ENCODE assay signal across 17 mouse cellular contexts in genomic region chr6:6279646-6280045, GRCm38 (mm10).
DNase-seq lines count a peak whose midpoint lies in the region; ATAC-seq and TF ChIP-seq lines count a peak whose summit lies in the region.
"Had no signal": no experiment of that assay in that cellular context is flagged by ENCODE, and none has a peak within 500 bp of the region (broad histone marks: within the 10 kb centered on the region; RNA-seq: fewer than 3 reads in every experiment).

No protein-coding gene starts in this region.

- no peak for TF ChIP-seq EP300 in CH12.LX (IDR thresholded peaks at IDR 0.05; ENCODE audit: low read length)

- in situ Hi-C loops in CH12.LX (cut with MboI; ENCODE audit: low pct_ligation_motif_present, low pct_unique_long_range_greater_than_20kb, low sequenced_read_pairs) (loop anchor here (25.0 kb wide), 1 partner anchor 608 kb away; the partner anchor contains the start of gene Dlx5), ES-E14 (cut with MboI; ENCODE audit: low sequenced_read_pairs in 2 of 2, unreplicated experiment in 2 of 2) (loop anchor here (25.0 kb wide), 1 partner anchor 608 kb away; the partner anchor contains the start of gene Dlx5 (in 2 of the 2))

- dilution Hi-C loops in CH12.LX (cut with MboI; ENCODE audit: extremely low pct_ligation_motif_present, extremely low pct_unique_long_range_greater_than_20kb, low sequenced_read_pairs): no loop called here

- no peaks in the 10 kb centered on the region for H3K4me1 ChIP-seq in kidney, postnatal 0 days (replicated peaks; ENCODE audit: insufficient read depth, low read length)
- no peaks in the 10 kb centered on the region for H3K4me1 ChIP-seq in kidney, embryonic 14.5 days (ENCODE audit: control insufficient read depth, insufficient read depth, low read length)
- no peaks in the 10 kb centered on the region for H3K4me1 ChIP-seq in CH12.LX (ENCODE audit: control insufficient read depth in 1 of 2, insufficient read depth in 2 of 2)
- no peaks in the 10 kb centered on the region for H3K4me1 ChIP-seq in ES-E14 (ENCODE audit: control insufficient read depth in 2 of 2, insufficient read depth in 2 of 2, low read length in 2 of 2, poor library complexity in 1 of 2)
- H3K4me1 ChIP-seq in midbrain, embryonic 10.5 days: no peaks in the 10 kb centered on the region
- H3K4me1 ChIP-seq: embryonic facial prominence, embryonic 15.5 days; forebrain, embryonic 12.5 days; hindbrain, embryonic 13.5 days; limb, embryonic 13.5 days; midbrain, embryonic 12.5 days; neural tube, embryonic 15.5 days had no signal

- no peak for ATAC-seq in kidney, postnatal 0 days (replicated peaks; ENCODE audit: low FRiP score, low read depth)
- ATAC-seq in kidney, embryonic 14.5 days (ENCODE audit: low FRiP score, low TSS enrichment): no peak

- H3K79me2 ChIP-seq in CH12.LX (replicated peaks; ENCODE audit: control insufficient read depth, extremely low read depth, insufficient read depth, poor library complexity, severe bottlenecking): no peaks in the 10 kb centered on the region

- no peaks in the 10 kb centered on the region for H3K36me3 ChIP-seq in kidney, postnatal 0 days (ENCODE audit: insufficient read depth, low read length)
- no peaks in the 10 kb centered on the region for H3K36me3 ChIP-seq in kidney, embryonic 14.5 days (ENCODE audit: control insufficient read depth, insufficient read depth, low read length)
- H3K36me3 ChIP-seq in CH12.LX (replicated peaks in 1 of 2; ENCODE audit: control insufficient read depth in 1 of 2, insufficient read depth in 1 of 2, low read length in 1 of 2): no peaks in the 10 kb centered on the region
- no peaks in the 10 kb centered on the region for H3K36me3 ChIP-seq in ES-E14 (ENCODE audit: control insufficient read depth, insufficient read depth, low read length, poor library complexity, severe bottlenecking)
- H3K36me3 ChIP-seq in midbrain, embryonic 10.5 days: no peaks in the 10 kb centered on the region
- H3K36me3 ChIP-seq: embryonic facial prominence, embryonic 15.5 days; forebrain, embryonic 12.5 days; hindbrain, embryonic 13.5 days; limb, embryonic 13.5 days; midbrain, embryonic 12.5 days; neural tube, embryonic 15.5 days had no signal

- no peaks in the 10 kb centered on the region for H3K27me3 ChIP-seq in kidney, postnatal 0 days (ENCODE audit: insufficient read depth, low read length)
- no peaks in the 10 kb centered on the region for H3K27me3 ChIP-seq in kidney, embryonic 14.5 days (ENCODE audit: control insufficient read depth, insufficient read depth, low read length)
- H3K27me3 ChIP-seq in CH12.LX (replicated peaks): no peaks in the 10 kb centered on the region
- no peaks in the 10 kb centered on the region for H3K27me3 ChIP-seq in midbrain, embryonic 10.5 days (ENCODE audit: low read depth, poor library complexity, severe bottlenecking)
- H3K27me3 ChIP-seq: embryonic facial prominence, embryonic 15.5 days; forebrain, embryonic 12.5 days; hindbrain, embryonic 13.5 days; limb, embryonic 13.5 days; midbrain, embryonic 12.5 days; neural tube, embryonic 15.5 days had no signal

- H3K4me3 ChIP-seq in kidney, postnatal 0 days (replicated peaks; ENCODE audit: low read depth, low read length): no peak overlapping the region
- H3K4me3 ChIP-seq in kidney, embryonic 14.5 days (ENCODE audit: low read length): no peak overlapping the region
- H3K4me3 ChIP-seq in CH12.LX (replicated peaks in 1 of 3; ENCODE audit: low read depth in 2 of 3, low read length in 2 of 3, poor library complexity in 1 of 3) (no peak overlapping the region), ES-E14 (ENCODE audit: insufficient read depth in 1 of 2, low read depth in 1 of 2, low read length in 2 of 2, poor library complexity in 1 of 2, severe bottlenecking in 1 of 2) (no peak overlapping the region)
- H3K4me3 ChIP-seq in midbrain, embryonic 10.5 days: no peak overlapping the region
- H3K4me3 ChIP-seq: embryonic facial prominence, embryonic 15.5 days; forebrain, embryonic 12.5 days; hindbrain, embryonic 13.5 days; limb, embryonic 13.5 days; midbrain, embryonic 12.5 days; neural tube, embryonic 15.5 days had no signal

- H3K4me2 ChIP-seq in kidney, postnatal 0 days (ENCODE audit: low read length): no peak overlapping the region
- H3K4me2 ChIP-seq in kidney, embryonic 14.5 days (replicated peaks; ENCODE audit: low read depth, low read length): no peak overlapping the region
- H3K4me2 ChIP-seq in CH12.LX (ENCODE audit: insufficient read depth, low read depth, poor library complexity, severe bottlenecking): no peak overlapping the region
- H3K4me2 ChIP-seq: embryonic facial prominence, embryonic 15.5 days; forebrain, embryonic 12.5 days; hindbrain, embryonic 13.5 days; limb, embryonic 13.5 days; midbrain, embryonic 12.5 days; neural tube, embryonic 15.5 days had no signal

- TF ChIP-seq RAD21 in CH12.LX (IDR thresholded peaks at IDR 0.05; ENCODE audit: low read depth, low read length): no peak; the same call in 1 of the 2 replicates

- TF ChIP-seq CTCF in kidney, postnatal 0 days (IDR thresholded peaks at IDR 0.05; ENCODE audit: low read depth): 0 out of 2 replicates have a peak, but pooled peaks have one; percentile 16
- TF ChIP-seq CTCF in CH12.LX (conservative IDR thresholded peaks at IDR 0.05 in 1 of 2, IDR thresholded peaks at IDR 0.05 in 1 of 2; ENCODE audit: low read depth in 2 of 2, low read length in 2 of 2): 0 out of 4 replicates have a peak, but pooled peaks of 1 of the 2 experiments have one; percentile 11

- no peak overlapping the region for H3K9ac ChIP-seq in kidney, postnatal 0 days (ENCODE audit: low read depth, low read length)
- no peak overlapping the region for H3K9ac ChIP-seq in kidney, embryonic 14.5 days (ENCODE audit: low read depth, low read length)
- no peak overlapping the region for H3K9ac ChIP-seq in CH12.LX (ENCODE audit: insufficient read depth, low read depth)
- no peak overlapping the region for H3K9ac ChIP-seq in ES-E14 (ENCODE audit: insufficient read depth, low read depth, low read length, poor library complexity, severe bottlenecking)
- H3K9ac ChIP-seq: embryonic facial prominence, embryonic 15.5 days; forebrain, embryonic 12.5 days; hindbrain, embryonic 13.5 days; limb, embryonic 13.5 days; midbrain, embryonic 12.5 days; neural tube, embryonic 15.5 days had no signal

- 79% methylated on average over 6 of the region's 6 CpGs for WGBS in kidney, postnatal 0 days
- 77% methylated on average over 6 of the region's 6 CpGs for WGBS in kidney, embryonic 14.5 days
- WGBS in midbrain, embryonic 10.5 days: 80% methylated on average over 6 of the region's 6 CpGs

- H3K27ac ChIP-seq in kidney, postnatal 0 days: no peak overlapping the region
- H3K27ac ChIP-seq in kidney, embryonic 14.5 days (ENCODE audit: low read depth, low read length): no peak overlapping the region
- H3K27ac ChIP-seq in CH12.LX (ENCODE audit: insufficient read depth, low read depth) (no peak overlapping the region), ES-E14 (ENCODE audit: insufficient read depth, low read depth, low read length, poor library complexity, severe bottlenecking) (no peak overlapping the region)
- H3K27ac ChIP-seq in midbrain, embryonic 10.5 days (replicated peaks): no peak overlapping the region
- H3K27ac ChIP-seq: embryonic facial prominence, embryonic 15.5 days; forebrain, embryonic 12.5 days; hindbrain, embryonic 13.5 days; limb, embryonic 13.5 days; midbrain, embryonic 12.5 days; neural tube, embryonic 15.5 days had no signal

- DNase-seq in kidney, postnatal 0 days (ENCODE audit: low spot score): no peak
- DNase-seq in CH12.LX (ENCODE audit: extremely low read depth): peak; percentile 5
- peak; percentile 38 for DNase-seq in ES-E14 (ENCODE audit: low read depth, low spot score)
- peak; percentile 3 for DNase-seq in induced T-regulatory cell, adult 2 months (ENCODE audit: low read depth)
- no peak for DNase-seq in midbrain, embryonic 10.5 days (ENCODE audit: low spot score)
- no peak for DNase-seq in cerebellum, adult 9-10 months
- DNase-seq: cerebellum, adult 8-10 months; kidney, adult 18-20 months; lung, postnatal 10 days; thymus, postnatal 14 days had no signal

- no peaks in the 10 kb centered on the region for H3K9me3 ChIP-seq in kidney, postnatal 0 days (replicated peaks; ENCODE audit: low read length)
- H3K9me3 ChIP-seq in kidney, embryonic 14.5 days (ENCODE audit: control insufficient read depth, low read length): peaks cover 7% of the 10 kb centered on the region; the same call in 1 of the 2 replicates
- H3K9me3 ChIP-seq in CH12.LX (replicated peaks; ENCODE audit: low read length): peaks cover 9% of the 10 kb centered on the region
- no peaks in the 10 kb centered on the region for H3K9me3 ChIP-seq in ES-E14 (ENCODE audit: control insufficient read depth, insufficient read depth, low read depth, low read length)
- peaks cover 15% of the 10 kb centered on the region for H3K9me3 ChIP-seq in midbrain, embryonic 10.5 days (replicated peaks)
- H3K9me3 ChIP-seq: forebrain, embryonic 12.5 days; hindbrain, embryonic 13.5 days; limb, embryonic 13.5 days; midbrain, embryonic 12.5 days; neural tube, embryonic 15.5 days had no signal

- no peak for TF ChIP-seq POLR2A in CH12.LX (IDR thresholded peaks at IDR 0.05; ENCODE audit: low read depth, low read length)

TF ChIP-seq in CH12.LX, 34 proteins besides CTCF, POLR2A, EP300 and RAD21 (continues in another document):
- TF ChIP-seq SIN3A (IDR thresholded peaks at IDR 0.05; ENCODE audit: low read length) (no peak), RCOR1 (conservative IDR thresholded peaks at IDR 0.05; ENCODE audit: low read depth, low read length) (no peak), E2F4 (IDR thresholded peaks at IDR 0.05; ENCODE audit: insufficient replicate concordance, low read depth, low read length) (no peak), TCF12 (IDR thresholded peaks at IDR 0.05; ENCODE audit: low read depth, low read length) (no peak), MEF2A (IDR thresholded peaks at IDR 0.05; ENCODE audit: borderline replicate concordance, low read depth, low read length) (no peak), CHD1 (IDR thresholded peaks at IDR 0.05; ENCODE audit: low read depth, low read length) (no peak), UBTF (IDR thresholded peaks at IDR 0.05; ENCODE audit: low read depth, low read length) (no peak), NRF1 (IDR thresholded peaks at IDR 0.05; ENCODE audit: low read depth, low read length) (no peak)

TF ChIP-seq in ES-E14, 5 proteins besides CTCF, POLR2A, EP300 and RAD21:
- TF ChIP-seq ZC3H11A (IDR thresholded peaks at IDR 0.05; ENCODE audit: borderline replicate concordance, low read depth, low read length) (0 out of 2 replicates have a peak, but pooled peaks have one; percentile 45), CHD2 (IDR thresholded peaks at IDR 0.05; ENCODE audit: low read depth, low read length) (no peak), ZNF384 (IDR thresholded peaks at IDR 0.05; ENCODE audit: low read depth, low read length) (no peak), MAFK (IDR thresholded peaks at IDR 0.05; ENCODE audit: insufficient read depth, low read depth, low read length) (no peak), HCFC1 (IDR thresholded peaks at IDR 0.05; ENCODE audit: borderline replicate concordance, insufficient read depth, low read length) (no peak)

Comparison
In these comparisons a context has a peak if more than half of its experiments do, and no peak if none do; other contexts are left out.
1. DNase-seq: peak in CH12.LX (single experiment), ES-E14 (single experiment) and induced T-regulatory cell, adult 2 months (single experiment); none in kidney, postnatal 0 days (single experiment), midbrain, embryonic 10.5 days (single experiment) and cerebellum, adult 9-10 months (single experiment).